Mouse (Mus musculus): ENCODE results near the gene Galns. TPM values are rescaled to one million over a fixed set of nuclear protein-coding genes. Genes with fewer than 3 reads are reported as not detected.
"Not testable (repeated sequence)": the region's sequence is repeated elsewhere in the genome, so short reads cannot be mapped to it uniquely, and the experiment has no call there.

Gene Galns
- polyA plus RNA-seq, 1 experiment from 2014 or later = 6.4 TPM

- no peak for DNase-seq (ENCODE audit: low spot score, missing footprints)
- no peaks in the 10 kb centered on the region for H3K27me3 ChIP-seq (ENCODE audit: control insufficient read depth, insufficient read depth, low read length)
- no peaks in the 10 kb centered on the region for H3K36me3 ChIP-seq (ENCODE audit: control insufficient read depth, insufficient read depth, low read length)
- H3K9ac ChIP-seq (ENCODE audit: low read length) = no peak overlapping the region
- no peak overlapping the region for H3K4me3 ChIP-seq (ENCODE audit: low read depth, low read length)
- no peak overlapping the region for H3K4me2 ChIP-seq
- WGBS = 88% methylated on average over 9 of the region's 9 CpGs
- ATAC-seq (ENCODE audit: low FRiP score) = no peak
- H3K4me1 ChIP-seq (ENCODE audit: control insufficient read depth, insufficient read depth, low read length) = peaks cover 15% of the 10 kb centered on the region
- H3K27ac ChIP-seq (ENCODE audit: low read depth, low read length) = no peak overlapping the region
- H3K9me3 ChIP-seq (ENCODE audit: control insufficient read depth, low read length) = no peaks in the 10 kb centered on the region
Measured at GRCm38 (mm10) chr8:122637230-122637629, 26.0 kb upstream of the Galns start.

DNA sequence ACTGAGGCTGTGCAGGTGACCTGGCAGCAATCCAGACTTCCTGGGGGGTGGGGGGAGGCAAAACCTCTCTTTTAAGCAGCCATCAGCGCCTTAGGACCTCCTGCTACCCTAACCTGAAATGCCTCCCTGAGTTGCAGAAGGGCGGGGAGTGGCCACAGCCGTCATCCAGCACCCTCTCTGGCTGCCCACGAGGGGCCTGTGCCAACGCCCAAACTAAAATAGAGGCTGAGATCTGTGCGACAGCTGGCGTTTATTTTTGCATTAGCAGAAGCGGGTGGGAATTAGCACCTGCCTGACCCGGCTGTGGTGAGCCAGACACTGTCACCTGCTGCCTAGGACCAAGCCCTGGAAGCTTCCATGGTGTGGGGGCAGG lies 25.5 kb upstream of the Galns start:
- H3K27ac ChIP-seq (ENCODE audit: low read depth, low read length) = no peak overlapping the region
- H3K9me3 ChIP-seq (ENCODE audit: control insufficient read depth, low read length) = no peaks in the 10 kb centered on the region
- no peak overlapping the region for H3K4me3 ChIP-seq (ENCODE audit: low read depth, low read length)
- peaks cover 15% of the 10 kb centered on the region for H3K4me1 ChIP-seq (ENCODE audit: control insufficient read depth, insufficient read depth, low read length)
- ATAC-seq (ENCODE audit: low FRiP score) (no peak), DNase-seq (ENCODE audit: low spot score, missing footprints) (no peak)
- no peak overlapping the region for H3K4me2 ChIP-seq
- H3K9ac ChIP-seq (ENCODE audit: low read length) = no peak overlapping the region
- H3K36me3 ChIP-seq (ENCODE audit: control insufficient read depth, insufficient read depth, low read length) = no peaks in the 10 kb centered on the region
- H3K27me3 ChIP-seq (ENCODE audit: control insufficient read depth, insufficient read depth, low read length) = no peaks in the 10 kb centered on the region
- WGBS = 78% methylated on average over 9 of the region's 9 CpGs

DNA sequence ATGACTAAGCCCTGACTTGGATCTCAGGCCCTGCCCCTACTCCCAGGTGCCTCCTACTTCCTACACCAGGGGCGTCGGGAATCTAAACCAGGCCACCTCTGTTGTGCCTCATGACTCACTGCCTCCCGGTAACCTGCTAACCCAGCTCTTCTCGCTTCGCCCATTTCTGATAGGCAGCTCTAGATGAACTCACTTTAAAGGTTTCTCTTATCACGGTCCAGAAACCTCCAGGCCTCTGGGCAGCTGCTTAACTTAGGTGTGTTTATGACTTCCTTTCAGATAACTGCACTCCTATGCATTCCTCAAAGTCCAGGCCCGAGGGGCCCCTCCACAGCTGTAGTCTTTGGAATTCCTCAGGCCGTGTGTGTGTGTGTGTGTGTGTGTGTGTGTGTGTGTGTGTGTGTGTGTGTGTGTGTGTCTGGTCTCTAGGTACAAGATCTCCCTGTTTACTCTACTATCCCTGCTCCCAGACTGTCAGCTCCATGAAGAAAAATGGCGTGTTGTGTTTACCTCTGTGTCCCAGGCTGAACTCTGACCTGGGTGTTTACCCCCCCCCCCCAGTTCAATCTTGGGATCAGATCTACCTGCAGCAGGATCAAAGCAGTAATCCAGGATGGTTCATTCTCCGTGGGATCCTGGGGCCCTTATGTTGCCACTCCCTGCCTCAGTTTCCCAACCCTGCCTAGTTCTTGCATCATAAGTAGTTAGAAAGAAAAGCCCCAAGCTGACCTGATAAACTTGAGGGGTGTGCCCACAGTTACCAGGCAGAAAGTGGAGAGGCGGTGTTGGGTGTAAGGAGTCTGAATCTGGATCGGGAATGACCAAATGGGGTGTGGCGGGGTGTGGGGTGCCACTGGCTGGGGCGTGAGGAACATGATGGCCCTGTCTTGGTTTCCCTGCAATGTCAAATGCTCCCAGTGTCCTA lies 24.9 kb upstream of the Galns start:
- no peak for ATAC-seq (ENCODE audit: low FRiP score)
- Histone ChIP-seq H3K27ac (ENCODE audit: low read depth, low read length) (no peak overlapping the region), H3K36me3 (ENCODE audit: control insufficient read depth, insufficient read depth, low read length) (no peaks in the 10 kb centered on the region), H3K4me3 (ENCODE audit: low read depth, low read length) (no peak overlapping the region), H3K4me1 (ENCODE audit: control insufficient read depth, insufficient read depth, low read length) (peaks cover 15% of the 10 kb centered on the region), H3K4me2 (no peak overlapping the region), H3K9me3 (ENCODE audit: control insufficient read depth, low read length) (no peaks in the 10 kb centered on the region), H3K9ac (ENCODE audit: low read length) (no peak overlapping the region), H3K27me3 (ENCODE audit: control insufficient read depth, insufficient read depth, low read length) (no peaks in the 10 kb centered on the region)
- no peak for DNase-seq (ENCODE audit: low spot score, missing footprints)
- 79% methylated on average over 14 of the region's 14 CpGs for WGBS

DNA sequence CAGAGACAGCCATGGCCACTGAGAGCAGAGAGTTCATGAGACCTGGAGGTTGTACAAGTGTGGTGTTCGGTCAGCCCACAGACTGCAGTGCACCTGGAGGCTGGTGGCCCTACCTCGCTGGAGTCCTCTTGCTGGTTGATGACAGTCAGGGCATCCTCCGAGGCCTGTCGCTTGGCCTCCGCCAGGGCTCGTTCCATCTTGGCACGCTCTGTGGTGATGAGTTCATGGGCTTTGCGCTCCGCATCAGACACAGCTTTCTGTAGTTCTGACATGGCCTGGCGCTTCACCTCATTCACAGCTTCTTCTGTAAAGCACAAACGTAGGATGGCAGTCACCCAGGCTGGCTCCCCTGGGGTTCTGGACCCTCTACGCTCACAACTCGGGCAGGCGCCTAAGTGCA lies 21.9 kb upstream of the Galns start:
- no peaks in the 10 kb centered on the region for H3K36me3 ChIP-seq (ENCODE audit: control insufficient read depth, insufficient read depth, low read length)
- 94% methylated on average over 14 of the region's 14 CpGs for whole genome bisulfite sequencing
- H3K27ac ChIP-seq (ENCODE audit: low read depth, low read length) = no peak overlapping the region
- DNase-seq (ENCODE audit: low spot score, missing footprints) = no peak
- no peaks in the 10 kb centered on the region; the same call in none of the 2 replicates for H3K4me1 ChIP-seq (ENCODE audit: control insufficient read depth, insufficient read depth, low read length)
- no peak for ATAC-seq (ENCODE audit: low FRiP score)
- no peaks in the 10 kb centered on the region; the same call in 1 of the 2 replicates for H3K27me3 ChIP-seq (ENCODE audit: control insufficient read depth, insufficient read depth, low read length)
- no peaks in the 10 kb centered on the region for H3K9me3 ChIP-seq (ENCODE audit: control insufficient read depth, low read length)
- no peak overlapping the region for H3K4me3 ChIP-seq (ENCODE audit: low read depth, low read length)
- no peak overlapping the region for H3K4me2 ChIP-seq
- H3K9ac ChIP-seq (ENCODE audit: low read length) = no peak overlapping the region

DNA sequence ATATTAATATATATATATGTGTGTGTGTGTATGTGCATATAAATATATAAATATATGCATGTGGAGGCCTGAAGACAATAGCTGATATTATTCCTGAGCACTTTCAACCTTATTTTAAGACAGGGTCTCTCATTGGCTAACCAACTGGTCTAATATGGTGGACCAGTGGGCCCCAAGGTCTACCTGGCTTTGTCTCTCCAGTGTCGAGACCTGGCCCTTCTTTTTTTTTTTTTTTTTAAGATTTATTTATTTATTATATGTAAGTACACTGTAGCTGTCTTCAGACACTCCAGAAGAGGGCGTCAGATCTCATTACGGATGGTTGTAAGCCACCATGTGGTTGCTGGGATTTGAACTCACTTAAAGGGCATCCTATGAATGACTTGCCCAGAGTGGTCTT lies 20.9 kb upstream of the Galns start:
- H3K27me3 ChIP-seq (ENCODE audit: control insufficient read depth, insufficient read depth, low read length); H3K4me3 ChIP-seq (ENCODE audit: low read depth, low read length); H3K36me3 ChIP-seq (ENCODE audit: control insufficient read depth, insufficient read depth, low read length); H3K4me2 ChIP-seq; H3K4me1 ChIP-seq (ENCODE audit: control insufficient read depth, insufficient read depth, low read length); ATAC-seq (ENCODE audit: low FRiP score); H3K9me3 ChIP-seq (ENCODE audit: control insufficient read depth, low read length); DNase-seq (ENCODE audit: low spot score, missing footprints); H3K9ac ChIP-seq (ENCODE audit: low read length); H3K27ac ChIP-seq (ENCODE audit: low read depth, low read length): not testable (repeated sequence)
- 87% methylated on average over 3 of the region's 3 CpGs for WGBS

DNA sequence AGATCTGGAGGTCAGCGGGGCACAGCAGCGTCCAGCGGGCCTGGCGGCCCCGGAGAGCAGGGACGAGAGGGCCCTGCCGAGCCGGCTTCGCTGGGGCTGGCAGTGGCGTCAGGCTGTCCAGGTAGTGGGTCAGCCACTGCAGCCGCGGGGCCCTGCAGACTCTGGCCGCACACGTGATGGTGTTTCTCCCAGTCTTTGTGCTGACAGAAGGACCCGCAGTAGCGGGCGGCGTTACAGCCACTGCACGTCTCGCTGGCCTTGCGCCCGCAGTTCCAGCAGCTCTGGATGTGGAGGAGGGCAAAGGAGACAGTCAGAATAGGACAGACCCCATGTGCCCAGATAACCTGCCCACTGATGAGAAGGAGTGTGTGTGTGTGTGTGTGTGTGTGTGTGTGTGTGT lies 19.4 kb upstream of the Galns start:
- no peak for ATAC-seq (ENCODE audit: low FRiP score)
- no peak for DNase-seq (ENCODE audit: low spot score, missing footprints)
- H3K27me3 ChIP-seq (ENCODE audit: control insufficient read depth, insufficient read depth, low read length) = no peaks in the 10 kb centered on the region; the same call in 1 of the 2 replicates
- H3K9ac ChIP-seq (ENCODE audit: low read length) = no peak overlapping the region
- H3K9me3 ChIP-seq (ENCODE audit: control insufficient read depth, low read length) = no peaks in the 10 kb centered on the region
- no peaks in the 10 kb centered on the region for H3K36me3 ChIP-seq (ENCODE audit: control insufficient read depth, insufficient read depth, low read length)
- no peaks in the 10 kb centered on the region; the same call in 1 of the 2 replicates for H3K4me1 ChIP-seq (ENCODE audit: control insufficient read depth, insufficient read depth, low read length)
- no peak overlapping the region; the same call in 1 of the 2 replicates for H3K4me2 ChIP-seq
- no peak overlapping the region for H3K4me3 ChIP-seq (ENCODE audit: low read depth, low read length)
- no peak overlapping the region for H3K27ac ChIP-seq (ENCODE audit: low read depth, low read length)
- WGBS = 54% methylated on average over 22 of the region's 22 CpGs

DNA sequence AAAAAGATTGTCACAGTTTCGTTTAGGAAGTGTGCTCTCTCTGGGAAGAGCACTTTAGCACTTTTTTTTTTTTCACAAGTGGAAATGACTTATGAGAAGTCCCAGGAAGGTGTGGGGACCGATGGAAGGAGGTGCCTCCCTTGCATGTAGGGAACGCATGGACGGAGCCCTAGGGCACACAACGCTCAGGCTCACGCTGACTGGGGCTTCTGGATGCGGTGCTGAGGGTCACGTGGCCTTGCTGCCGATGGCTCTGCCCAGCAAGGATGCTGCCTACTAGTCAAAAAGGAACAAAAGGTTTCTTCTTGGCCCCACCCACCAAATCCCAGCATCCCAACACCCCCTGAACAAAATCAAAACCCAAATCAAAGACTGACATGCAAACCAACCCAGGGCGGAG lies 18.1 kb upstream of the Galns start:
- Histone ChIP-seq H3K36me3 (ENCODE audit: control insufficient read depth, insufficient read depth, low read length) (no peaks in the 10 kb centered on the region), H3K27ac (ENCODE audit: low read depth, low read length) (no peak overlapping the region), H3K9me3 (ENCODE audit: control insufficient read depth, low read length) (no peaks in the 10 kb centered on the region), H3K27me3 (ENCODE audit: control insufficient read depth, insufficient read depth, low read length) (no peaks in the 10 kb centered on the region; the same call in 1 of the 2 replicates), H3K9ac (ENCODE audit: low read length) (no peak overlapping the region), H3K4me3 (ENCODE audit: low read depth, low read length) (no peak overlapping the region), H3K4me2 (no peak overlapping the region), H3K4me1 (ENCODE audit: control insufficient read depth, insufficient read depth, low read length) (no peaks in the 10 kb centered on the region; the same call in 1 of the 2 replicates)
- DNase-seq (ENCODE audit: low spot score, missing footprints) = no peak
- WGBS = 16% methylated on average over 10 of the region's 10 CpGs
- ATAC-seq (ENCODE audit: low FRiP score) = no peak

- ATAC-seq (ENCODE audit: low FRiP score) (no peak), DNase-seq (ENCODE audit: low spot score, missing footprints) (no peak)
- H3K9ac ChIP-seq (ENCODE audit: low read length) = no peak overlapping the region
- H3K4me2 ChIP-seq = no peak overlapping the region
- no peaks in the 10 kb centered on the region for H3K9me3 ChIP-seq (ENCODE audit: control insufficient read depth, low read length)
- WGBS = 69% methylated on average over 2 of the region's 2 CpGs
- H3K4me3 ChIP-seq (ENCODE audit: low read depth, low read length) = no peak overlapping the region
- no peaks in the 10 kb centered on the region; the same call in 1 of the 2 replicates for H3K27me3 ChIP-seq (ENCODE audit: control insufficient read depth, insufficient read depth, low read length)
- H3K4me1 ChIP-seq (ENCODE audit: control insufficient read depth, insufficient read depth, low read length) = no peaks in the 10 kb centered on the region; the same call in 1 of the 2 replicates
- no peaks in the 10 kb centered on the region for H3K36me3 ChIP-seq (ENCODE audit: control insufficient read depth, insufficient read depth, low read length)
- H3K27ac ChIP-seq (ENCODE audit: low read depth, low read length) = no peak overlapping the region
Measured at GRCm38 (mm10) chr8:122626896-122627295, 15.6 kb upstream of the Galns start.

GRCm38 (mm10) chr8:122625811-122626210 lies 14.5 kb upstream of the Galns start:
- Histone ChIP-seq H3K4me1 (ENCODE audit: control insufficient read depth, insufficient read depth, low read length) (no peaks in the 10 kb centered on the region; the same call in 1 of the 2 replicates), H3K9ac (ENCODE audit: low read length) (no peak overlapping the region), H3K4me3 (ENCODE audit: low read depth, low read length) (no peak overlapping the region), H3K4me2 (no peak overlapping the region), H3K27ac (ENCODE audit: low read depth, low read length) (no peak overlapping the region), H3K27me3 (ENCODE audit: control insufficient read depth, insufficient read depth, low read length) (no peaks in the 10 kb centered on the region; the same call in 1 of the 2 replicates), H3K36me3 (ENCODE audit: control insufficient read depth, insufficient read depth, low read length) (no peaks in the 10 kb centered on the region), H3K9me3 (ENCODE audit: control insufficient read depth, low read length) (no peaks in the 10 kb centered on the region)
- WGBS = 84% methylated on average over 9 of the region's 9 CpGs
- DNase-seq (ENCODE audit: low spot score, missing footprints) = no peak
- no peak for ATAC-seq (ENCODE audit: low FRiP score)

All from midbrain, embryonic 11.5 days (tissue).